Mouse (Mus musculus): ENCODE results near the gene Syngr1.
"Not testable (repeated sequence)": the region's sequence is repeated elsewhere in the genome, so short reads cannot be mapped to it uniquely, and the experiment has no call there.

Gene Syngr1

DNA sequence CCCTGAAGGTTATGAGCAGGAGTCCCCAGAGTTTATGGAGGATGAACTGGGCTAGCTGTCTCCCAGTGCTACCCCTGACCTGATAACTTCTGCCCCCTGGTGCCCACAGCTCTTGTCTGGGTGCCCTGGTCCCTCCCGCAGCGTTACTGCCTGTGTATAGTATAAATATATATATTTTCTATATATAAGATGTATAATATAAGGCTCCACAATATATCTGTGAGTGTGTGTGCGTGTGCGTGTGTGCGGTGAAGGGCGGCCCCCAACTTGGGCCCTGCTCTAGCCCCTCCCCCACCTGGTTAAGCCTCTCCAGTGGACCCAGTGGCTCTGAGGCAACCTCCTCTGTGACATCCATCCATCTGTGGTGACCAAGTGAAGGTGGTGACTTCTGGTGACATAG is 27.9 kb downstream of the Syngr1 start:
- no peak for DNase-seq

DNA sequence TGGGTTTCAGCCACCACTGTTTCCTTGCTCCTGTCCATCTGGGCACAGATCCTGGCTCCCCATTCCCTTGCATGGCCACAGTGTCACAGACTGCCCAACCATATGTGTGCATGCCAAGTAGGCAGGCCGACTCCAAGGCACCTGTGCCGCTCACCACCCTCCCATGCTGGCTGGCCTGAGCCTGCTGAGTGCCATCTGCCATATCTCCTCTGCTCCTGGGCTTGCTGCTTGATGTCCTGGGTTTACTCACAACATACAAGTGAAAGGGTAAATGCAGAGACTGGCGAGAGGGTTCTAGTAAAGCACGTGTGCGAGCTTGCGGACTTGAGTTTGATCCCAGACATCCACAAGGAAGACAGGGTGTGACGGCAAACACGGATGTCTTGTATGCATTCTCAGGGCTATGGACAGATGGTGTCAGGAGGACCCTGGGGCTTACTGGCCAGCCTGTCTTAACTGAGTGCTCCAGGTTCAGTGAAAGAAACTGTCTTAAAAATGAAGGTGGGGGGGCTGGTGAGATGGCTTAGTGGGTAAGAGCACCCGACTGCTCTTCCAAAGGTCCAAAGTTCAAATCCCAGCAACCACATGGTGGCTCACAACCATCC is 30.7 kb downstream of the Syngr1 start:
- DNase-seq = no peak

DNA sequence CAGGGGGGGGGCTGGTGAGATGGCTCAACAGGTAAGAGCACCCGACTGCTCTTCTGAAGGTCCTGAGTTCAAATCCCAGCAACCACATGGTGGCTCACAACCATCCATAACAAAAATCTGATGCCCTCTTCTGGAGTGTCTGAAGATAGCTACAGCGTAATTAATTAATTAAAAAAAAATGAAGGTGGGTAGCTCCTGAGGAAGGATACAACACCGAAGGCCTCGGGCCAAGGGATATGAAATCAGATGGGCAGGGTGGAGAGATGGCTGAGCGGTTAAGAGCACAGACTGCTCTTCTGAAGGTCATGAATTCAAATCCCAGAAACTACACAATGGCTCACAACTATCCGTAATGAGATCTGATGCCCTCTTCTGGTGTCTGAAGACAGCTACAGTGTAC is 31.3 kb downstream of the Syngr1 start:
- DNase-seq = not testable (repeated sequence)

DNA sequence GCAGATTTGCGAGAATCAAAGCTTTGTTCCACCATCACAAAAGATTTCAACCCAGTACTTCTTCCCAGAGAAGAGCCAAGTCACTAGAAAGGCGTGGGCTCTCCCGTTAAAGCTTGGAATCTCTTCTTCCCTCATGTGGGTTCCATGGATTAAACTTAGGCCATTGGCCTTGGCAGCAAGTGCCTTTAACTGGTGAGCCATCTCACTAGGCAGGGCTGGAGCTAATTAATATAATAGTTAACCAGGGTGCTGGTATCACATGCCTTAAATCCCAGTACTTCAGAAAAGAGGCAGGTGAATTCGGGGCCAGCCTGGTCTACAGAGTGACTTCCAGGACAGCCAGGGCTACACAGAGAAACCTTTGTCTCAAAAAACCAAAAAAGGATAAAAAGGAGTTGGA is 33.5 kb downstream of the Syngr1 start:
- no peak for DNase-seq

DNA sequence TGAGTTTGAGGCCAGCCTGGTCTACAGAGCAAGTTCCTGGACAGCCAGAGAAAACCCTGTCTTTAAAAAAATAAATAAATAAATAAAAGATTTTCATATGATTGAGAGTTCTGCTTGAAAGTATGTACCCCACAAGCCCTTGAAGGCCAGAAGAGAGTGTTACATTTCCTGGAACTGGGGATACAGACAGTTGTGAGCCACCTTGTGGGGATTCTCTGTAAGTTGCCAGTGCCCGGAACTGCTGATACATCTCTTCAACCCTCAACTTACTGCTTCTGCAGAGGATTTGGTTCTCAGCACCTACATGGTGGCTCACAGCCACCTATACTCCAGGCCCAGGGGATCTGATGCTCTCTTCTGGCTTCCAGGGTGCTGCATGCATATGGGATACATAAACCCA is 36.1 kb downstream of the Syngr1 start:
- DNase-seq = no peak

DNA sequence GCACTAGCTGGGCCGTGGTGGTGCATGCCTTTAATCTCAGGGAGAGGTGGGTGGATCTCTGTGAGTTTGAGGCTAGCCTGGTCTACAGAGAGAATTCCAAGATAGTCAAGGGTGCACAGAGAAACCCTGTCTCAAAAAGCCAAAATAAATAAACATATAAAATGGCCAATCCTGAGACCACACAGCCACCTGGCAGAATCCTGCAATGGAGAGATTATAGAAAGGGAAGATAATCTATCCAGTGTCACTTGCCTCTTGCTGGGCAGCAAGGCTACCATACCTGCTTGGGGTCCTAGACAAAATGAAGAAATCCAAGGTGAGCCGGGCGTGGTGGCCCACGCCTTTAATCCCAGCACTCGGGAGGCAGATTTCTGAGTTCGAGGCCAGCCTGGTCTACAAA is 38.8 kb downstream of the Syngr1 start:
- DNase-seq = no peak

DNA sequence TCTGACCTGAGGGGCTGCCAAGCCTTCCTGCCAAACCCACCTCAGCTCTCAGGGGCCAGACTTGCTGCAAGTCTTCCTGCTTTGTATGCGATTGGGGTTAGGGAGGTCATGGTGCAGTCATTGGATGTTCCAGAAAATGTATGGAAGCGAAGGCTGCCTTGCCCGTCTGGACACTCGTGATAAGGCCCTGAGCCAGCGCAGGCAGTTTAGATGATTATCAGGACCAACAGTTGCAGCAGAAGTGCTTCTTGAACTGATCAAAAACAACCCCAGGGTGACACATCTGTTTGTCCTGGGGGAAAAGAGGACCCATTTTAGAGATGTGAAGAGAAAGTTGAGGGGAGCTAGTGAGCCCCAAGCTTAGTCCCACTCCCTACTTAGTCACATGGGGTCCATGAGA is 39.6 kb downstream of the Syngr1 start:
- no peak for DNase-seq

DNA sequence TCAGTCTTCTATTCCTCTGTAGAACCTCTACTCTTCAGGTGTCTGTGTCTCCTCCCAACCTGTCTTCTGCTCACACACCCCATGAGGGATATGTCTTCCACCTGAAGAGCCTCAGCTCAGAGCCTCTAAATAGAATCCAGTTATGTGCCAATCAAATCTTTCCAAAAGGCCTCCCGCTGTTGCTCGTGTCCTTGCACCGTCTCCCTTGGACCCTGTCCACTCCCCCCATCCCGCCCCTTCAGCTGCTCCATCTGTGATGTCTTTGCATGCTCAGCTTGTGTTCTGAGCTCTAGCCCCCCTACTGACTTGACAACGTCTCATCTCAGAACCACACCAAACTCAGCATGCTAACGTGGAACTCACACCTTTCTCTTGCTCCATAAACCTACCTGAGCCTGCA is 40.3 kb downstream of the Syngr1 start:
- DNase-seq = no peak

DNA sequence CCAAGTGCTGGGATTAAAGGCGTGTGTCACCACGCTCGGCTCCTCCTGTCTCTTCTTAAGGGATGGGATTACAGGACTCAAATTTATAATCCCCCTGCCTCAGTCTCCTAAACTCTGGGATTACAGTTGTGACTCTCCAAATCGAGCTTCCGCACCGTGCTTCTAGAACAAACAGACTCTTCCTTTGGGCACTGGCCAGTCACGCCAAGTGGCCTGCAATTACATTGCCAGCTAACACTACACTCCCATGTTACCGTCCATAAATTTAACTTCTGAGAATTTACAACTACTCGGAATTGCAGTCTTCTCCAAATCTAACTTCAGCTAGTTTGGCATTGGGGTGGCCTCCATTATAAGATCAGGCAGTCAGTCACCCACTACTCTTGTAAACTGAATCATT is 41.3 kb downstream of the Syngr1 start:
- DNase-seq = no peak

DNA sequence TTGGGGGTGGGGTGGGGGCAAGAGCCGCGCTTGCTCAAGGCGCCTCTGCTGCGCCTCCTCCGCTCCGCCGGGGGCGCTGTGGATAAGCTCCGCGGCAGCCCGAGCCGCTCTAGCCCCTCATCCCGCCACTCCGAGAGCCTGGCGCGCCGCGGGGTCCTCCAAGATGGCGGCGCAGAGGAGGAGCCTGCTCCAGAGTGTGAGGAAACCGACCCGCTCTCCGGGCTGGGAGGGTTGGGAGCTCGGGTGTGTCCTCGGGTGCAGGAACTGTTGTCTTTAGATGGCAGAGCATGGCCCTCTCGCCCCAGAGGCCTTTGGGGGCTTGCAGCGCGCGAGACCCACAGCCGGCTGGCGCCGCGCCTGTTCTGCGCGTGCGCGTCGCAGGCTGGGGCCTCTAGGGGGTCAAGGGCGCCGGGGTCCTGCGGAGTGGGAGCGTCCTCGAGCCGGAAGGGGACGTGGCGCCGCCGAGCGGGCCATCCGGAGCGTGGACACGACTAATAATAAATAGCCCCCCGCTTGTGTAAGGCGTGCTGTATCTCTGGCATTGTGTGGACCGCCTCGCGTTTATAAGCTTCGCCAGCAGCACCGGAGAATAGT is 42.0 kb downstream of the Syngr1 start, which contains the start of gene Tab1:
TSS of gene Tab1 (plus strand) at position 135 of the 594 bp plus-strand sequence.
- DNase-seq = peak; percentile 83 to 89

DNA sequence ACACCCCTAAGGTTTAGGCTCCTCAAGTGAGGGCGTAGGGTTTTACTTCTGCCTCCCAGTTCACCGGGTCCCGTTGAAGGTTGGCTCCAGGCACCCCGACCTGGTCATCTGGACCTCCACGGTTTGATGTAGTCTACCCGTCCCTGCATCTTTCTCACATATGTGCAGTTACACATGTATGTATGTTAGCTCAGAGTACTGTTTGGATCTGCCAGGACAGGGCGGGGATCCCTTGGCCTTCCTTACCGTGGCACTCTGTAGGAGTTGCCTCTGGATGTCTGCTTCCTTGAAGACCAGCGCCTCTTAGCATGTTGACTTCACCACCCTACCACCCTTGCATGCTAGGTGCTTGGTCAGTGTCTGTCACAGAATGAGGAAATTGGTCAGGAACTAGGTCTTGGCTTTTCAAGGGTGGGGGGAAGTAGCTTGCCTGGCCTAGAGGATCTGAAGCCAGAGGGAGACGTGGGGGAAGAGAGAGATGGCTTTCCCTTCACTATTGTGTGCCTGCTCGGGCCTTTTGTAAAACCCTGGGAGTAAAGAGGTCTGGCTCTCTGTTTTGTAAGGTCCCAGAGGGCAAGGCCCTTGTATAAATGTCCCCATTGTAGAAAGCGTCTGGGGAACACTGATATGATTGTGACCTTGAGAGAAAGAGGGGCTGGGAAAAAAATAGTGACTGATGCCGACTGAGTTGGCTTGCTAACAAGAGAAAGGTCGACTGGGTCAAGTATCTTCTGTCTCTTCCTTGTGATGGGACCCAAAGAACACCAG is 42.7 kb downstream of the Syngr1 start:
- no peak for DNase-seq

DNA sequence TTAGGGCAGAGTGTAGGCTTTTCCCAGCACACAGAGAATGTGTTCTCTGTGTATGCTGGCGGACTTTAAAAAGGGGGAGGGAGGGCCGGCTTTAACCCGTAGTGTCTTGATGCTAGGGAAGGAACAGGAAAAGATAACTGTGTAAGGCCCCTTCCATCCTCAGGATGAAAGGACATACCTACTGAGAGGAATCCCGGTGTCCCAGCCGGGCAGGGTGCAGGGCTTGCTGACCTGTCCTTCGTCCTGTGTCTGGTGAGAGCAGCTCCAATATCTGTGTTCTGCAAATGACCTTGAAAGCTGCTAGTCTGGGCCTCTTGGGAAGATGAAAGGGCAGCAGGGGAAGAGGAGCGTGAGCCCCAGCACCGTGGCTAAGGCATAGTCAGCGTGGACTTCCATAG is 43.3 kb downstream of the Syngr1 start:
- no peak for DNase-seq

DNA sequence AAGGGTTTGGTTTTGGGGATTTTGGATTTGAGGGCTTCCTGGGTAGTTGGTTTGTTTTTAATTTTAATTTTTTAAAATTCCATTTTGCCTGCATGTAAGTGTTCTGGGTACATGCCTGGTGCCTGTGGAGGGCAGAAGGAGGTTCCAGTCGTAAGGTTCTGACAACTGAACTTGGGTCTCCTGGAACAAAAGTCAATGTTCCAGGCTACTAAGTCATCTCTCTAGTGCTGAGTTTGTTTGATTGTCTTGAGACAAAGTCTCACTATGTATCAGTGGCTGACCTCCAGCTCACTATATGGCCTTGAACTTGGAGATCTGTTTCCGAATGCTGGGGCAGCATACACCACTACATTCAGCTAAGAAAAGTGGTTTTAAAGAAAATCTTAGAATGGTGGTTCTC is 44.4 kb downstream of the Syngr1 start:
- DNase-seq = no peak

DNA sequence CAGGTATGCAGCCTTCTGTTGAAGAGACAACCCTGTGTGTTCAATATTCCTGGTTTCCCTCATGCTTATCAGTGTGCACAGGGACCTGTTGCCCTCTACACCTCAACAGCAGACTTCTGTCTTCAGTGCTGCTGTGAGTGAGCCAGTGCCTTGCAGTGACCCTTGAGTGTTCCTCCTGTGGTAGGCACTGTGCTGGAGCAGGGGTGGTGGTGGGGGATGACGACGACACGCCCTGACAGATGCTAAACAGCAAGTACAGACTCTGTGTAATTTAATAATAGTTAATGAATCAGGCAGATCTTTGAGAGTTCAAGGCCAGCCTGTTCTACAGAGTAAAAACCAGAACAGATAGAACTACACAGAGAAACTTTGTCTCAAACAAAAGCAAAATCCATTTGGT is 45.5 kb downstream of the Syngr1 start:
- DNase-seq = no peak

DNA sequence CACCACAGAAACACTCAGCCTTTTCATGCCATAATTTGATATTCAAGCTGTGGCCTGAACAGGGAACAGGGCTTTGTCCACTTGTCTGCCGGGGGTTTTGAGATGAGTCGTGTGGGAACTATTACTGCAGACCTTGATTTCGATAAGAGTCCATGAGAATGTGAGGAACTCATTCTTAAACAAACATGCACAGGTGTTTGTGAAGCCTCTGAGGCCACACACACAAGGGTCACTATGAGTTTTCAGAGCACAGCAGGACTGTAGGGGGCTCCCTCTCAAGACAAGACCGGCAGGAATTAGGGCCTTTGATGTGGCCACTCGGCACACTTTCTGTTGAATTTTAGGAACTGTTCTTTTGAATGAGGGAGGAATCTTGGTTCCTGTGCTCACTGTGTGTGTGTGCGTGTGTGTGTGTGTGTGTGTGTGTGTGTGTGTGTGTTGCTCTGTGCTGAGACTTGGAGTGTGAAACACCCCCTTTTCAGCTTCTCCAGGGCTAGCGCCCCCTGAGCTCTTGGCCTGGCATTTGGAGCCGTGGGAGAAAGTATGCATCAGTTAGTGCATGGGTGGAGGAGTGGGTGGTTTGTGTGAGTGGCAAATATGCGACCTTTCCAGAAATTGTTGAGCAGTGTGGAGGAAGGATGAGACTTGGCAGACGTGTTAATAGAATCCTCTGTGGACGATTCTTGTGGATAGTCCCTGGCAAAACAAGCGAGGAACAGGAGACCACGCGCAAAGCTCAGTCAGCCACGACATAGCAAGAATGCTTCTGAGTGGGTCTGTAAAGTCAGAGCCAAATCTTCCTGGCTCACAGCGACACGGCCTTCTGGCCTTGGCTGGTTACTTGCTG is 47.0 kb downstream of the Syngr1 start:
- DNase-seq = no peak

DNA sequence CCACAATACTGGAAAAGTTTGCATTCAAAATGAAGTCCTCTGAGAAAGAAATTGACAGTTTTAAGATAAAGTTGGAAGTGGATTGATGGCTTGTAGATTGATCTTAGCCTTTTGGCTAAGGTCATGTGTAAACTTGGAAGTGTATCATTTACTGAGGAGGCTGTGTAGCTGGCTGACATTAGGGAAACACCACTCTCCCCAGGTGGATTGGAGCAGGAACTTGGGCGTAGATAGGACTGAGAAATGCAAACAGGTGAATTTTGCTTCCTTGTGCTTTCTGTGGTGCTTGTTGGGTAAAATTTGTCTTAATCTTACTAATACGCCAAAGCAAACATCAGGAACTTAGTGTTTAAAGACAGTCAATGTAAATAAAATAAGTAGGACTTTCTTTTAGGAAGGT is 49.2 kb downstream of the Syngr1 start:
- no peak for DNase-seq

DNA sequence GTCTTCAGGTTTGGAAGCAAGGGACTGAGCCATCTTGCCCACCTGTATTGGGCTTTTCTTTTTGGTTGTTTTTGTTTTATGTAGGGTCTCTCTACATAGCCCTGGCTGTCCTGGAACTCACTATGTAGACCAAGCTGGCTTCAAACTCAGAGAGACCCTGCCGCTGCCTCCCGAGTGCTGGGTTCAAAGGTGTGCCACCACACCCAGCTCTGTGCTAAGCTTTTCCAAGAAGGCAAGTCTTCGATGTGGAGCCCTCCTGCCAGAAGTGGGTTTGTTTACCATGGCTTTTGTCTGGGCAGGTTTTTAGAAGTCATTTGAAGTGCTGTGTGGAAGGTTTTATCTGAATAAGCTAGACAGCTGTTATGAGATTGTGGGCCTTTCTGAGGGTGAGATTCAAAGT is 49.7 kb downstream of the Syngr1 start:
- no peak for DNase-seq

DNA sequence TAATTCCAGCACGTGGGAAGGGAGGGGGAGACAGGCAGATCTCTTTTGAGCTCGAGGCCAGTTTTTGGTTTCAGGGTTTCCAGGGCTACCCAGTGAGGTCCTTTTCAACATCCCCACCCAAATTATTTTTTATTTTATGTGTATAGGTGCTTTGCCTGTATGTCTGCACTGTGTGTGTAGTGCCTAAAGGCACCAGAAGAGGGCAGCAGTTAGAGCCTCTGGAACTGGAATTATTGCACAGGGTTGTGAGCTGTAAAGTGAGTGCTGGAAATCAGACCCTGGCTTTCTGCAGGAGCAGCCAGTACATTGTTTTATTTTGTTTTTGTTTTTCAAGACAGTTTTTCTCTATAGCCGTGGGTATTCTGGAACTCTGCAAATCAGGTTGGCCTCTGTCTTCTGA is 51.0 kb downstream of the Syngr1 start:
- DNase-seq = no peak

DNA sequence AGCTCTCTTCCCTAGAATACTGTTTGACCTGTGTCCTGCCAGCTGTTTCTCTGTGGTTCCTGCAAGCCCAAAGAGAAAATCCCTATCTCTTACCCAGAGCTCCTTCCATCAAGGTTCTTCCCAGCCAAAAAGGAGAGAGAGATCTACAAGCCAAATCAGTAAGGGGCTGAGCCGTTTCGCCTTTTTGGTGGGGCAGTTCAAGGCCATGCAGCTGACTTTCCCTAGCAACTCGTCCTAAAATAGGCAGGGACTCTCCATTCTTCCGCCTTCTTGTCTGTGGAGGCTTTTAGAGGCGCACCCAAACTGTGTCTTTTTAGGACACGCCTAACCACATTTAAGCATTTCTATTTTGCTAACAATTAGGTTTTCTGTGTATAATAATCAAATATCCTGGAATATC is 52.6 kb downstream of the Syngr1 start:
- DNase-seq = no peak

DNA sequence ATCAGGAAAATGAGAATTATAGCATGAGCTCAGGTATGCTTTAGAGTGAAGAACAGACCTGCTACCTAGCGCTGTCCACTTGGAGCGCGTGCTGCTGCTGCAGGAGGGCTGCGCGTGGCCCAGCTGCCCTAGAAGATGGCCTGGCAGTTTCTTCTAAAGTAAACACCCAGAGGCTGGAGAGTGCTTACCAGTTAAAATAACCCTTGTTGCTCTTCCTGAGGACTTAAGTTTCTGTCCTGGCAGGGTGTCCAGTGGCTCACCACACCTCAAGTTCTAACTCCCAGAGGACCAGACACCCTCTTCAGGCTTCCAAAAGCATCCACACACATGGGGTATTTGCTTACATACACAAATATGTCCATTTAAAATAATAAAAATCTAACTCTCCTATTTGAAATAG is 54.3 kb downstream of the Syngr1 start:
- DNase-seq = no peak

DNA sequence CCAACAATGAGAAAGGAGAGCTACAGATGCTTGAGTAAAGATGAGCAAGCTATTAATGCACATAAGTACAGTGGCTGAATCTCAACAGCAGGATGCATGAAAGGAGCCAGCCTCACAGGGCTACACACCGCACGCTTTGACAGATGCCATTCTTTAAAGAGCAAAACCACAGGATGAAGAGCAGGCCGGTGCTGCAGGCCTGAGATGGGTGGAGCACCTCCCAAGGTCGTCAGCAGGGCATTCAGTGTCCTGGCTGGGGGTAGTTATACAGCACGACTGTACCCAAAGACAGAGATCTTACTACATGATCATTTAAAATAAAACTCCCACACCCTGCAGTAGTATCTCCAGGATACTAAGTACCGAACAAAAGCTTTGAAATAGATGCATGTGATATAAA is 55.0 kb downstream of the Syngr1 start:
- DNase-seq = no peak

DNA sequence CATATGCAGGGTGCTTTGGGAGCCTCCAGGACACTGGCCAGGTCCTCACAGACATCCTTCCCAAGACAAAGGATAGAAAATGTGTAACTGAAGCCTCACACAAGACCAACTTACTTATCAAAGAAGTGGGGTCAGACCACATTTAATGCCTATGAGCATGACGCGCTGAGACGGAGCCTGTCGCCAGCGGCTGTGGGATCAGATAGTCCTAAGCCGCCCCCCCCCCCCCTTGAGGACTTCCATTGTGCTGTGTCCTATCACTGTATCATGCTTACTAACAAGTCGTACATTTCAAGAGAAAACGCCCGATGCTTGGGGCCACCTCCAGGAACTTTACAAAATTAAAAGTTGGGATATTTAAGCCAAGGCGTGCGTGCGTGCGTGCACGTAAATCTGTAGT is 56.0 kb downstream of the Syngr1 start:
- no peak for DNase-seq

DNA sequence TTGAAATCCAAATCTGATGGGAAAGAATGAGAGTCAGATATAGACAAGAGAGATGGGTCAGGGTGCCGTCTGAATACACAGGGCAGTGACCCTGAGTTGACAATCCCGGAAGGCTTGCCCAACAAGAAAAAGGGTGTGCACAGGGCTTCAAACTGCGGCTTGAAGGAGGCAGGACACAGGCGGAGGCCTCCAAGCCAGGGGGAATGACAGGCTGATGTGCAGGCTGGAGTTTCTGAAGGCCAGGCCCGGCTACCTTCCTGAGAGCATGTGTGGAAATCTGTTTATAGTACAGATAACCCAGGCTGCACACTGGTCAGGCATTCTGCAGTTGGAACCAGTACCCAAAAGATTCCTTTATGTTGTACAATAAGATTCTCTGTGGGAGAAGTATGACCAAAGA is 56.4 kb downstream of the Syngr1 start:
- DNase-seq = no peak

DNA sequence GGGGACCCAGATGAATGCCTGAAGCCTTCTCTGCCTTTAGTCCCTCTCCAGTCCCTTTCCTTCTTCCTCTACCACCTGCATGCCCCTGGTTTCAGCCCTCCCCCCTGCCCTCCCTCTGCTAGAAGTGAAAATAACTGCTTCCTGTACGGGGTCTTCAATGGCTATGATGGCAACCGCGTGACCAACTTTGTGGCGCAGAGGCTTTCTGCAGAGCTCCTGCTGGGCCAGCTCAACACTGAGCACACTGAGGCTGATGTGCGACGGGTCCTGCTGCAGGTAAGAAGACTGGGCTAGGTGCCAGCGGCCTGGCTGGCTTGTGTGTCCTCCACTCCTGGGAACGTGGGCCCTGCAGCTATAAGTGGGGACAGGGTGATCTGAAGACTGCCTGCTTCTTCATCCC is 57.4 kb downstream of the Syngr1 start:
- no peak for DNase-seq

Measured in spleen, adult 18-20 months (tissue).